Mouse (Mus musculus): ENCODE measurements around the gene Ube3a. TPM values are rescaled to one million over a fixed set of nuclear protein-coding genes. Genes with fewer than 3 reads are reported as not detected.
A peak's percentile ranks its signal among the peaks of the same experiment; 100 is the strongest.

Gene Ube3a
- polyA plus RNA-seq, 1 experiment from 2014 or later: 70.9 TPM

DNA sequence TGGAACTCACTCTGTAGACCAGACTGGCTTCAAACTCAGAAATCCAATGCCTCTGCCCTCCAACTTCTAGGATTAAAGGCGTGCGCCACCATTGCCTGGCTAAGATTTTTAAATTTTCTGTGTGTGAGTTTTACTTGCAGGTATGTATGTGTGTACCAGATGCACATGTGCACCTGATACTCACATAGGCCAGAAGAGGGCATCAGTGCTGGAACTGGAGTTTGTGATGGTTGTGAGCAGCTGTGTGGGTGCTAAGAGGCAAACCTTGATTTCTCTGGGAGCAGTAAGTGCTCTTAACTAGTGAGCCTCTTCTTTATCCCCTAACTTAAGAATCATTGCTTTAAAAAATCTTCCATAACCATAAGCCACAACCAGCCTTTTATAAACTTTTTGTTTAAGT lies 17.0 kb downstream of the Ube3a start:
- no peak for ATAC-seq (ENCODE audit: low read depth)
- Histone ChIP-seq H3K4me2 (no peak overlapping the region), H3K36me3 (peaks cover 8% of the 10 kb centered on the region; the same call in 1 of the 2 replicates), H3K4me1 (replicated peaks) (no peaks in the 10 kb centered on the region), H3K9ac (no peak overlapping the region), H3K9me3 (replicated peaks) (no peaks in the 10 kb centered on the region), H3K4me3 (replicated peaks) (no peak overlapping the region), H3K27me3 (no peaks in the 10 kb centered on the region), H3K27ac (no peak overlapping the region)
- DNase-seq: no peak
- 94% methylated on average over 2 of the region's 2 CpGs for WGBS (ENCODE audit: insufficient replicate concordance)

GRCm38 (mm10) chr7:59253373-59253772 lies 24.8 kb downstream of the Ube3a start:
- H3K9me3 ChIP-seq (replicated peaks): no peaks in the 10 kb centered on the region
- 85% methylated on average over 2 of the region's 2 CpGs for WGBS (ENCODE audit: insufficient replicate concordance)
- H3K27ac ChIP-seq: no peak overlapping the region
- H3K4me2 ChIP-seq: no peak overlapping the region
- ATAC-seq (ENCODE audit: low read depth) (no peak), DNase-seq (no peak)
- no peak overlapping the region for H3K4me3 ChIP-seq (replicated peaks)
- peaks cover 18% of the 10 kb centered on the region for H3K36me3 ChIP-seq
- no peak overlapping the region for H3K9ac ChIP-seq
- H3K27me3 ChIP-seq: no peaks in the 10 kb centered on the region
- no peaks in the 10 kb centered on the region for H3K4me1 ChIP-seq (replicated peaks)

GRCm38 (mm10) chr7:59265538-59265937 lies 37.0 kb downstream of the Ube3a start:
- Histone ChIP-seq H3K4me1 (replicated peaks) (peaks cover 8% of the 10 kb centered on the region), H3K27ac (no peak overlapping the region), H3K4me3 (replicated peaks) (no peak overlapping the region), H3K27me3 (no peaks in the 10 kb centered on the region), H3K9ac (no peak overlapping the region), H3K4me2 (no peak overlapping the region), H3K9me3 (replicated peaks) (no peaks in the 10 kb centered on the region), H3K36me3 (peaks cover 10% of the 10 kb centered on the region)
- ATAC-seq (ENCODE audit: low read depth) (peak; percentile 45; the same call in 1 of the 2 replicates), DNase-seq (no peak)
- WGBS (ENCODE audit: insufficient replicate concordance): 29% methylated on average over 1 of the region's 1 CpGs

- DNase-seq: no peak
- Histone ChIP-seq H3K36me3 (peaks cover 15% of the 10 kb centered on the region), H3K9me3 (replicated peaks) (no peaks in the 10 kb centered on the region), H3K4me2 (no peak overlapping the region), H3K27ac (no peak overlapping the region), H3K4me1 (replicated peaks) (no peaks in the 10 kb centered on the region), H3K9ac (no peak overlapping the region), H3K4me3 (replicated peaks) (no peak overlapping the region), H3K27me3 (no peaks in the 10 kb centered on the region)
- 81% methylated on average over 4 of the region's 4 CpGs for WGBS (ENCODE audit: insufficient replicate concordance)
- ATAC-seq (ENCODE audit: low read depth): no peak
Measured at GRCm38 (mm10) chr7:59271775-59272174, 43.2 kb downstream of the Ube3a start.

DNA sequence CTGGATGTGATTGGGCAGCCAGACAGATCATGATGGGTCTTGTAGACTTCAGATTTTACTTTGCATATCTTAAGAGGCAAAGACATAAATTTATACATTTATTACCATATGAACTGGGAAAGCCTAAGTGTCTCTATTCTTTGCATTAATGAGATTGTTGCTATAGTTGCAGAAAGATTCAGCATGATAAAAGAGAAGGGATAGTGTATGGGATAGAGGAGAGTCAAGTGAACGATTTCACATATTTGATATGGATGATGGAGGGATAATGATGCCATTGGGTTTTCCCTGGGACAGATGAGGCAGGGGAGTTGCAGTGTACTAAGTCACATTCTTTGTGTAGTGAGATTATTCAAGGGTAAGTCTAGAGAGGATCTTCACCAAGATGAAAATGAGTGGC lies 84.0 kb downstream of the Ube3a start:
- no peak overlapping the region for H3K4me2 ChIP-seq
- H3K27me3 ChIP-seq: no peaks in the 10 kb centered on the region
- ATAC-seq (ENCODE audit: low read depth) (no peak), DNase-seq (no peak)
- H3K36me3 ChIP-seq: no peaks in the 10 kb centered on the region
- H3K4me3 ChIP-seq (replicated peaks): no peak overlapping the region
- no peak overlapping the region for H3K9ac ChIP-seq
- 71% methylated on average over 1 of the region's 1 CpGs for WGBS (ENCODE audit: insufficient replicate concordance)
- H3K27ac ChIP-seq: no peak overlapping the region
- no peaks in the 10 kb centered on the region for H3K9me3 ChIP-seq (replicated peaks)
- no peaks in the 10 kb centered on the region for H3K4me1 ChIP-seq (replicated peaks)

GRCm38 (mm10) chr7:59322759-59323158 lies 94.2 kb downstream of the Ube3a start:
- Histone ChIP-seq H3K27me3 (no peaks in the 10 kb centered on the region), H3K4me3 (replicated peaks) (no peak overlapping the region), H3K9ac (no peak overlapping the region), H3K9me3 (replicated peaks) (no peaks in the 10 kb centered on the region), H3K4me1 (replicated peaks) (no peaks in the 10 kb centered on the region), H3K4me2 (no peak overlapping the region), H3K36me3 (no peaks in the 10 kb centered on the region), H3K27ac (no peak overlapping the region)
- DNase-seq (no peak), ATAC-seq (ENCODE audit: low read depth) (no peak)
- 74% methylated on average over 1 of the region's 1 CpGs for WGBS (ENCODE audit: insufficient replicate concordance)
